Mouse (Mus musculus) layer of hippocampus, postnatal 14 days (tissue): Measurements from ENCODE around the gene Exoc3l4. TPM values are rescaled to one million over a fixed set of nuclear protein-coding genes. Genes with fewer than 3 reads are reported as not detected.

Source experiments
- DNase-seq, 2 experiments: peaks; one replicate each; pipeline ENCODE4 v3.0.0; 2021 to 2022; ENCODE audit warnings: low spot score in 2 of 2, mixed read lengths in 1 of 2
- long read RNA-seq, 2 experiments: library from polyadenylated mRNA; stranded (forward); transcript quantifications; one replicate each; pipeline ENCODE4 v2.0.0; 2021
- total RNA-seq, 2 experiments: library from RNA; stranded (reverse); gene quantifications; 2 replicates each; pipeline ENCODE4 v1.2.3; 2021

Exoc3l4 gene
- total RNA-seq = 1 to 10 TPM; 1.2 to 2.3 TPM
- long read RNA-seq, experiment 1 = 0 reads
- long read RNA-seq, experiment 2, partial matches to known transcripts = 0 of 1 reads
- long read RNA-seq, experiment 2, other reads (novel, unspliced or antisense) = 0 of 1 reads

DNA sequence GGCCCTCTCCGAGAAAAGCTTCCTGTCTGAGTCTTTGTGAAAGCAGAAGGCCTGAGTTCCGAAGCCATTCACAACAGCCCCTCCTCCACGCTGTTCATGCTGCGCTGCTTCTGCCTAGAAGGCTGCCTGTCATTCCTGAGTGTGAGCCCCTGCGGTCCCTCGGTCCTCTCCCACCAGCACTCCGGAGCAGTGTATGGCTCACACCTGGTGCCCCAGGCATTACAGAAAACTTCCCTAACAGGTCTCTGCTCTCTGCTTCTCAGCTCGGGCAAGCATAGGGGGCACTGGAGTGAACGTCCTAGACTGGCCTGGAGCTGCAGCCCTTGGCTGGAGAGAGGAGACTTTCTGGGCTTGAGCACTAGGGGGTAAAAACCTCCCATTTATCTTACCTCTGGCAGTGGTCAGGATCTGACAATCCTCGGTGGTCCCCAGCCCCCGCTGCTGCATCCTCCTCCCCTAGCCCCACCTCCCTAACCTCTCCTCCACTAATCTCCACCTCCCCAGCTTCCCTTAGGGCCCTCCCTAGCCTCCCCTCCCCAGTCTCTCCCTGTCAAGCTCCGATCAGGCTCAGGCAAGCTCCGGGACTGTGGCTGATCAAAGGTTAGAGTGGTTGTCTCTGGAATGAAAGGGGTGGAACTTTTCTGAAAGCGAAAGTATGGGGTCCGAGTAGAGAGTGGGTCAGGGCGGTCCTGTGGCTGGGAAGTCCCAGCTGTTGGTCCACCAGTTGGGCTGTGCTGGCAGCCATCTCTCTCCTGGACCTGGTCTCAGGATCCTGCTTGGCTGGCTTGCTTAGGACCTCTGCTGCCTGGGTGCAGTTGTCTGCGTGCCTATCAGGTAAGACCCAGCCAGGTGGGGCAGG is at the start of gene Exoc3l4:
Exoc3l4 (plus strand) TSS at position 97 of the 859 bp plus-strand sequence.
- DNase-seq = peak in 1 of 2 experiments; percentile 37

DNA sequence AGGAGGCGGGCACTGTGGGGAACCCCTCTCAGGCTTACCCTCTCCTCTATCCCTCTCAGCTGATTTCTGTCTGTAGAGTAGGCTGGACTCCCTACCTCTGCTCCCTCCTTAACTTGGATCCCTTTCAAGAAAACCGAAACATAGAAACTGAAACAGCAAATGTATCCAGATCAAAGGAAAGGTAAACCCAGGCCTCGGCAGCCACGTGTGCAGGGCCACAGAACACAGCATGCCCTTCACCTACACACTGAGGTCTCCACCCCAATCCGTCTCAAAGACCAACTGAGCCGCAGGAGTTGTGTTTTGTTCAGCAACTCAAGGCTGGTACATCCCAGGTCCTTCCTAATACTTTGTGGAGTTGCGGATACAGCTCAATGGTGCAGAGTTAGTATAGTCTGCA is 49.8 kb upstream of the Exoc3l4 start:
- no peak for DNase-seq

DNA sequence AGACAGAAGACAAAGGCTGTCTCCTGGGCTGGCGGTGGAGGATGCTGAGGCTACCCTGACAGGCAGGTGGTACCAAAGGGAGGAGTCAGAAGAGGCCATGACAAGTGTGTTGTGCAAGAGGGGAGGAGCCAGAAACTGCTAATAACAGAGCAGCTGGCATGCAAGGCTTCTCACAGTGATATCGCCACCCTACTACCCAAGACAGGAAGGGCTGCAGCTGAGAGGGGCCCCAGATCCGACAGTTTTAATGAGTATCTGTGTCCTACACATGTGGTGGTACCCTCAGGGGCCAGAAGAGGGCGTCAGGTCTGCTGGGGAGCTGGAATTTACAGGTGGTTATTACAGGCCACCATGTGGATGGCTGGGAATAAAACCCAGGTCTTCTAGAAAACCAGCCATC is 46.6 kb upstream of the Exoc3l4 start:
- no peak for DNase-seq

DNA sequence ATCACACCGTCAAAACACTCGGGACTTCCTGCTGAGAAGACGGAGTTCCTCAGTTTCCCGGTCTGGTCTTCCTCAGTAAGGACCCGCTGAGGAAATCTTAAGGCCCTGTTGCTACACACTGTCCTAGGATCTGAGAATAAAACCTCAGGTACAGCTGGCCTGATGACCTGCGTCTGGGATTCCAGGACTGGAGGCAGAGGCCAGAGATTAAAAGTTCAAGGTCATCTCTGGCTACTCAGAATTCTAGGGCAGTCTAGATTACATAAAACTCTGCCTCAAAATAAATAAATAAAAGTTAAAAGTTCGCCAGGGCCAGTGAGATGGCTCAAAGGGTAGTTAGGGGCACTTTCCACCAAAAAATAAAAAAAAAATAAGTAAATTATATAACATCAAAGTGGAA is 44.9 kb upstream of the Exoc3l4 start:
- DNase-seq = no peak

GRCm38 (mm10) chr12:111373411-111373810 is 43.4 kb upstream of the Exoc3l4 start:
- no peak for DNase-seq

- DNase-seq = no peak
Observed at GRCm38 (mm10) chr12:111374727-111375126, 42.1 kb upstream of the Exoc3l4 start.

- DNase-seq = no peak
Observed at GRCm38 (mm10) chr12:111375559-111375958, 41.3 kb upstream of the Exoc3l4 start.

DNA sequence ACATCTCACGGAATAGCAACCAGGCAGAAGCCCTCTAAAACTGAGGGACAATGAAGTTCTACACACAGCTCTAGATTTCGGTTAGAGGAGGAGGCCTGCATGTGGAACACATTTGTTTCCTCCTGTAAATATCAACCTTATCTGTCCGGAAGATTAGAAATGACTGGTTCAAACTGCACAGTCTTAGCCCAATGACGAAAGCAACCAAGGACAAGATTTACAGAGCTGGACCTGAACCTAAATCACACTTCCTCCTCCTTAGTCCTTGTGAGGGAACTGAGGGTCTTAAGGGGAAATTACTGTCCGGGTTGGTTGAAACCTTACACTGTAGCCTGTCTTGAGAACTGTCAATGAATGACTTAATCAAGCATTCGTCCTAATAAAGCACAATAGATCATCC is 40.8 kb upstream of the Exoc3l4 start:
- DNase-seq = no peak

DNA sequence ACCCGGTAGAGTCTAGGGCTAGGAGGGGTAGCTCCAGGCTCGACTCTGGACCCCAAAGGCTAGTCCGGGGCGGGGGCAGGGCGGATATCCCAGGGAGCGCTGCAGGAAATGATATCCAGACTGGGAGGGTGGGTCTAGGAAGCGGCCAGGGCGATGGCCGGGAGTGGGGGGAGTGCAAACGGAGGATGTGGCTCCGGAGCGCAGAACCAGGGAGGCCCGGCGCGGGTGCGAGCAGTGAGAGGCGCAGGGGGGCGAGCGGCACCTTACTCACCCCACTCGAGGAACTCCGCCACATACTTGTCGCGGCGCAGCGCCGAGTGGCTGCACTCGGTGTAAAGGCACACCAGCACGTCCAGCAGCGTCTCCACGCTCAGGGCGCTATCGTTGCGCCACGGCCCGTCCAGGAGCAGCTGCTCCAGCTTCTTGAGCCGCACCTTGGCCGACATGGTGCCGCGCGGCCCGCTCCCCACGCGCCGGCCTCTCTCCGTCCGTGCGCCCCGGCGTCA is 39.9 kb upstream of the Exoc3l4 start:
- DNase-seq = no peak

DNA sequence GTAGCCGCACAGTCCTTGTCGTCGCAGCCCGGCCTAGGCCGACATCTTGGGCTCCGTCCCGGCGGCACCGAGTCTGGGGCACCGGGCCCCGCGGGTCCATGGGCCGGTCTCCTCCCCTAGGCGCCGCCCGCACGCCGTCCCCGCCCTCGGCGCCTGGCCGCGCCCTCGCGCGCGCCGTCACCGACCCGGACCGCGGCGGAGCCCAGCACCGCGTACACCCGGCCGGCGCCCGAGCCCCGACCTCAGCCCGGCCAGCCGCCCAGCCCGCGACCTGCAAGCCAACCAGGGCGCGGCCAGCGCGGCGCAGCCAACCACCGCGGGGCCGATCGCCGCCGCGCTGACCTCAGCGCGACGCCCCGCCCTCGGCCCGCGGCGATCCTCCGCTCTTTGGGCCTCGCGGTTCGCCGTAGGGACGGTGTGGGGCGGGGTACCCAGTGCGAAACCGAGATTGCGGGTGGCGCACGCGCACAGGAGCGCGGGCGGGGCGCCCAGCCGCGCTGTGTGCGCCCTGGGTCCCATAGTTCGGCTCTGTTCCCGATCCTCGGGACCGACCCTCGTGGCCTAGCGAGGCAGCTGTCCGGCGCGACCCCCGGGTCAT is 39.3 kb upstream of the Exoc3l4 start, which contains the start of gene Cdc42bpb:
Cdc42bpb (minus strand) TSS at position 343 of the 598 bp plus-strand sequence.
- DNase-seq = peak; percentile 93 to 94

DNA sequence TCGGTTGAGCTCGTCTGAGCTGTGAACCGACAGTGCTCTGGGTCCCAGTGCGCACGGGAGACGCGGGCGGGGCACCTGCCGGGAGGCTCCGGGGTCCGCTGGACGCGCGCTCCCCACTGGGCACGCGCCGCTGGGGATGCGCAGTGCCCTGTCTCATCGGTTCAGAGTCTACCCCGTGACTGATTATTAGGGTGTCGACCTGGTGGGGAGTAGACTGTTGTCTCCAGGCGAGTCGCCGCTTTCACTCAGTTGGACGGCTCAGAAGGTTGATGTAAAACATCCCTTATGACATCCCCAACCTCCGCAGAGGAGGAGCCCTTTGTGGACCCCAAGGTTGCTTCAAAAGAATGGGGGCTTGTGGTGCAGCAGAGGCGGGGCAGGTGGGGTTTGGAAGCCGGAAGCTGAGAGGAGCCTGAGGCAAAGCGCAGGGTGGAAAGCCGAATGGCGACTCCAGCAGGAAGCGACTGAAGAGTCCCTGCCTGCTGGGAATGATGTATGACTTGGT is 38.8 kb upstream of the Exoc3l4 start:
- DNase-seq = no peak

GRCm38 (mm10) chr12:111378812-111379211 is 38.0 kb upstream of the Exoc3l4 start:
- DNase-seq = no peak

DNA sequence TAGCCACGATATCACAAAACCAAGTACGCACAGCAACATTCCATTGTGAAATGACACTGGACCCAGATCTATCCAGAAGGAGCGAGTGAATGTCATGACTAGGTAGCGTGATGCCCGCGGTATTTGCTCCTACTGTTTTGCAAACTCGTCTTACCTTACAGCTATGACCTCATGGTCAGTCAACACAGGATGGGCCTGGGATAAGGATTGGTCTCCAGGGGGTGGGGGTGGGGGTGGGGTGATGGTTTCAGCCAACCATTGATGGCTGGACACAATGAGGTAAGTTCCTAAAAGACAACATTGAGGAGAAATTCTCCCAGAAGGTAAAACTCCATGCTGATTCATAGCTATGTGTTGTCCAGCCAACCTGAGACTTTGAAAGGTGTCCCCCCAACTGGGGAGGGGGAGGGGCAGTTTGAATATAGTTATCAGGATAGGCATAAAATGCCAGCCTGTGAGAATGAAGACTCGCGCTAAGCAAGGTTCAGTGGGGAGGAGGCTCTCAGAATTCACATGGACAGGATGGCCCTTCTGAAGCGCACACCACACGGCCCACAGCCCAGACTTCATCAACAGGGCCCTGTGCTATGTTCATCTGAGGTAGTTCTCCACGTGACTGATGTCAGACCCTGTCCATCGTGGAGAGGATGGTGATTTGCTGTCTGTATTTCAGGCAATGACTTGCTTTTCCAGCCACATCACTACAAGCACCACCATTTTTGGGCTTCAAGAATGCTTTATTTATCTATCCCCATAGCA is 30.8 kb upstream of the Exoc3l4 start:
- no peak for DNase-seq

DNA sequence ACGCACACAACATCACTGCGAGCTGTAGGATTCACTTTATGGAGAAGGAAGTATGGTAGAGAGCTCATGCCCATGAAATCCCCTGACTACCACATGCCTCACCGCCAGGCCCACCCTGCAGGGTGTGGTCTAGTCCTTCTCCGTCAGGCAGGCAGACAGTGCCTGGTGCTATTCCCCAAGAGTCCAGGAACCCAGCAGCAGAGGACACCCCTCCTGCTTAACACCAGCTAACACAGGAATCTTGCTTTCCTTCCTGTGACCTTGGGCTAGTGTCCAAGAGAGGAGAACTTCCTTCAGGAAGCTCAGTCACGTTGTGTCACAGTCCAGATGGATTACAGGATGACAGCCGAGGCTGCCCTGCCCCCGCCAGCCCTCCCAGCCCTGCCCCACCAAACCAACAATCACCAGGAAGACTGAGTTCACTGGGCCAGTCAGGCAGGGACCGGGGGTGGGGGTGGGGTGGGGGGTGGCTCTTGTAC is 30.1 kb upstream of the Exoc3l4 start:
- no peak for DNase-seq

DNA sequence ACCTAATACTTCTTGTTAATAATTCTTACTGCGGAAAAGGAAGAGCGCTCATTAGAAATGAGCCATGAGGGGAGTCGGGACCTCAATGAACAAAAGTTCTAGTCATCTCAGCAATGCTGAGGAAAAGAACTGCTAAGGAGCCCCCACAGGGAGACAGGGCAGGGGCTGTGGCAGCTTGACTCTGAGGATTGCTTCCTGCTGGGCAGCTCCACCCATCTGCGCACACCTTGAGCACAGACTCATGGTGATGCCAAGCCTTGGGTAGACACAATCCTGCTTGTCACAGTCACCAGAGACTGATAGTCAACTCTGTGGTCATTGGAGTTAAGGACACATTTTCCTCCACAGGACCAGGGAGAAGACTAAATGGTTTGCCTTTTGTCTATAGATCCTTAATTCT is 29.7 kb upstream of the Exoc3l4 start:
- no peak for DNase-seq

DNA sequence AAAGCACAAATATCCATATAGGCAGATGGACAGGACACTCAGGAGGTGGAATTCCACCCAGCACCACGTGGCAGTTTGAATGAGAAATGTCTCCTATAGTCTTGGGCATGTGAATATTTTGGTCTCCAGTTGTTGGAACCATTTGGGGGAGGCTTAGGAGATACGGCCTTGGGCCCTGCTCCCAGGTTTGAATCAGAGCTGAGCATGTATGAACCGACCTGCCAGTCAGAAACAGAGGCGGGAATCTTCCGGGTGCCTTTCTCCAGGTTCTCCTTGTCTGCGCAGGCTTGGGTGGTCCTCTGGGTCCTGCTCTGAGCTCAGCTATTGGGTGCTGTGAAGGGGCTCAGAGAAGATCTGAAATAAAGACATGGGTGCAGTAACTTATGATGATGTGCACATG is 22.8 kb upstream of the Exoc3l4 start:
- no peak for DNase-seq

DNA sequence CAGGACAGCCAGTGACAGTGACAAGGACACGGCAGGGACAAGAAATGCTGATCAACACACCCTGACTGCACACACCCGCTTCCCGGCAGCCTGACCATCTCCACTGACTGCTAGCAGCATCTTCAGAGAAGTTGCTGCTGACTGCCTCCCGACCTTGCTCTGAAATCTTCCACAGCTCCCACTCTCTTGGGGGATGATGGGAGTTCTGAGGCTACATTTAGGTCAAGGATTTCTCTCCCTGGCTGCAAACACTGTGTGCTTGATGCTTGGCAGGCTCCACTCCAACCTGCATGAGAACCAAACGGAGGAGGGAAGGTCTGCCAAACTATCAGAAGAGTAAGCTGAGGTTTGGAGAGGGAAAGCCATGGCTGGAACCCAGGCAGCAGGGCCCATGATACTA is 19.8 kb upstream of the Exoc3l4 start:
- no peak for DNase-seq

GRCm38 (mm10) chr12:111401454-111402184 is 15.2 kb upstream of the Exoc3l4 start:
- peak; percentile 73 to 84 for DNase-seq

- no peak for DNase-seq
Observed at GRCm38 (mm10) chr12:111404880-111405279, 11.9 kb upstream of the Exoc3l4 start.

GRCm38 (mm10) chr12:111406622-111407021 is 10.2 kb upstream of the Exoc3l4 start, which contains the start of gene Lbhd2:
Lbhd2 (plus strand) TSS chr12:111406809.
- DNase-seq = no peak
